Mouse (Mus musculus): ENCODE results near the gene Mmp13. TPM values are rescaled to one million over a fixed set of nuclear protein-coding genes. Genes with fewer than 3 reads are reported as not detected.

Gene Mmp13
- polyA plus RNA-seq, 1 experiment from 2014 or later, result 0.12 TPM

DNA sequence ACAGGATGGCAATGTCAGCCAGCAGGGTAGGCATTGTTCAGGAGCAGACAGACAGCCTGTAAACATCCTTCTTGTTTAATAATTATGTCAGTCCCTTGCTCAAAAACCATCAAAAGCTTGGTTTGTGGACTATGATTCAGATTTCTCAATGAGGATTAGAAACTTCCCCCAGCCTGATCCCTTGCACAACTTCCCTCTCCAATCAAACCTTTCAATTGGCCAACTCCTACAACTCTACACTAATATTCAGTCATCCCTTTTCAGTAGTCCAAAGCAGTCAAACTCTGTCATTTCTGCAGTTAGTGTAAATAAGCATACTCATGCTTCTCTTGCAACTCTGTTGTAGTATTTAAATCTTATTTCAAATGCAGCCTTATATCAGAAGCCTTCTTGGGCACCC, 59.5 kb downstream of the Mmp13 start:
- H3K4me1 ChIP-seq (replicated peaks), result no peaks in the 10 kb centered on the region
- H3K36me3 ChIP-seq (replicated peaks), result no peaks in the 10 kb centered on the region
- H3K27me3 ChIP-seq, result no peaks in the 10 kb centered on the region
- H3K4me3 ChIP-seq (replicated peaks), result no peak overlapping the region
- no peaks in the 10 kb centered on the region for H3K9me3 ChIP-seq (replicated peaks)
- no peak overlapping the region for H3K27ac ChIP-seq (replicated peaks)
- no peak for ATAC-seq (ENCODE audit: insufficient read depth)
- H3K9ac ChIP-seq, result no peak overlapping the region
- H3K4me2 ChIP-seq, result no peak overlapping the region

Other genes starting within 250 kb of the Mmp13 start
- gene Dync2h1, start 88.1 kb upstream of the Mmp13 start, polyA plus RNA-seq (2015; fragmentation: Nextera tagmentation; extraction: Ambion mirVana), result 1.7 and 1.8 TPM in 2 replicates
- 50.5 and 52.4 TPM in 2 replicates for gene Dcun1d5, start 88.0 kb upstream of the Mmp13 start, polyA plus RNA-seq (2015; fragmentation: Nextera tagmentation; extraction: Ambion mirVana)
- gene Mmp12, start 71.9 kb downstream of the Mmp13 start, polyA plus RNA-seq (2015; fragmentation: Nextera tagmentation; extraction: Ambion mirVana), result not detected in 2 replicates
- not detected in 2 replicates for gene Mmp1b, start 115.5 kb downstream of the Mmp13 start, polyA plus RNA-seq (2015; fragmentation: Nextera tagmentation; extraction: Ambion mirVana)
- gene Mmp3, start 173.3 kb downstream of the Mmp13 start, polyA plus RNA-seq (2015; fragmentation: Nextera tagmentation; extraction: Ambion mirVana), result not detected in 2 replicates
- not detected in 2 replicates for gene Mmp10, start 229.8 kb downstream of the Mmp13 start, polyA plus RNA-seq (2015; fragmentation: Nextera tagmentation; extraction: Ambion mirVana)